ENCODE assay signal across 8 mouse cellular contexts in the genomic region with DNA sequence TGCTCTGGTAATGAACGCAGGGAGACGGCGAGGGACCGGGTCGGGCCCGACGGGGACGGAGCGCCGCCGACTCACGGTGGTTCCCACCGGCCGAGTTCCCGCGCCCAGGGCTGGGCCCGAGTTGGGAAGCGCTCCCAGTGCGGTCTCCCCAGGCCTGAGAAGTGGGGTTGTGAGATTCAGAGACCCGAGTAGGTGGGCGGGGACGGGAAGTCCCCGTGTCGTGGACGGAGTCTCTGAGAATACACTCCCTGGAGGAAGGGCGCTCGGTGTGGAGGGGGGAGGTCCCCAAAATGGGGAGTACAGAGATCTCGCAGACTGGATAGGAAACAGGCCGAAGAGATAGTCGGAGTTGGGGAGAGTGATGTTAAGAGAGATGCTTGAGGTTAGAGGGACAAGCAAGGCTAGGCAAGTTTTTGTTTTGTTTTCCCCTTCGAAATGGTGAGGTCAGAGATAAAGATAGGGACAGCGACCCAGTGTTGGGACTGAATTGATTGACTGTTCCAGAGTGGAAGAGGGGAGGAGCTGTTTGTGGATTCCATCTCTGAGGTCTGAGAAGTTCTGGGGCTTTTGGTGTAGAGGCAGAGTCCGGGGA. TPM values are rescaled to one million over a fixed set of nuclear protein-coding genes. Genes with fewer than 3 reads are reported as not detected.
DNase-seq lines count a peak whose midpoint lies in the region; ATAC-seq and TF ChIP-seq lines count a peak whose summit lies in the region.

No protein-coding gene starts in this region.

- no peaks in the 10 kb centered on the region for H3K36me3 ChIP-seq in testis, adult 2 months (ENCODE audit: control insufficient read depth, insufficient read depth, low read length)
- H3K36me3 ChIP-seq in hindbrain, embryonic 11.5 days (ENCODE audit: control insufficient read depth, insufficient read depth, low read length): no peaks in the 10 kb centered on the region
- no peaks in the 10 kb centered on the region for H3K36me3 ChIP-seq in lung, postnatal 0 days (ENCODE audit: insufficient read depth, low read length)
- H3K36me3 ChIP-seq in stomach, embryonic 16.5 days (ENCODE audit: control insufficient read depth, insufficient read depth, low read length): 0 out of 2 replicates have a peak, but pooled peaks cover 4% of the 10 kb centered on the region

- peak overlapping the region; percentile 91 for H3K27ac ChIP-seq in testis, adult 2 months (ENCODE audit: control insufficient read depth, insufficient read depth, low read depth, low read length)
- peak overlapping the region; percentile 87 for H3K27ac ChIP-seq in hindbrain, embryonic 11.5 days (ENCODE audit: low read depth, low read length)
- peak overlapping the region; percentile 95 for H3K27ac ChIP-seq in lung, postnatal 0 days (ENCODE audit: low read length)
- H3K27ac ChIP-seq in stomach, embryonic 16.5 days (ENCODE audit: low read length): peak overlapping the region; percentile 93

- no peak for TF ChIP-seq CTCF in testis, adult 2 months (IDR thresholded peaks at IDR 0.05; ENCODE audit: control insufficient read depth, insufficient read depth, insufficient replicate concordance, low read depth, low read length)
- no peak for TF ChIP-seq CTCF in lung, postnatal 0 days (IDR thresholded peaks at IDR 0.05)

- peaks cover 4% of the 10 kb centered on the region; the same call in 1 of the 2 replicates for H3K4me1 ChIP-seq in testis, adult 2 months (ENCODE audit: control insufficient read depth, insufficient read depth, low read length)
- no peaks in the 10 kb centered on the region for H3K4me1 ChIP-seq in hindbrain, embryonic 11.5 days (replicated peaks; ENCODE audit: control insufficient read depth, insufficient read depth, low read length)
- H3K4me1 ChIP-seq in lung, postnatal 0 days (ENCODE audit: insufficient read depth, low read depth, low read length): no peaks in the 10 kb centered on the region
- H3K4me1 ChIP-seq in stomach, embryonic 16.5 days (ENCODE audit: control insufficient read depth, insufficient read depth, low read length): peaks cover 7% of the 10 kb centered on the region; the same call in 1 of the 2 replicates

- under 1% methylated on average over 33 of the region's 33 CpGs for WGBS in hindbrain, embryonic 11.5 days
- under 1% methylated on average over 33 of the region's 33 CpGs for WGBS in lung, postnatal 0 days
- WGBS in stomach, embryonic 16.5 days: under 1% methylated on average over 33 of the region's 33 CpGs

- TF ChIP-seq EP300 in lung, postnatal 0 days (IDR thresholded peaks at IDR 0.05): no peak

- H3K9ac ChIP-seq in hindbrain, embryonic 11.5 days (ENCODE audit: low read depth, low read length): peak overlapping the region; percentile 97
- peak overlapping the region; percentile 96 for H3K9ac ChIP-seq in lung, postnatal 0 days (replicated peaks; ENCODE audit: low read depth)
- H3K9ac ChIP-seq in stomach, embryonic 16.5 days (ENCODE audit: low read length): peak overlapping the region; percentile 99

- H3K4me2 ChIP-seq in hindbrain, embryonic 11.5 days (replicated peaks; ENCODE audit: low read depth, low read length): peak overlapping the region; percentile 58
- H3K4me2 ChIP-seq in lung, postnatal 0 days (replicated peaks; ENCODE audit: low read depth, low read length): peak overlapping the region; percentile 75
- peak overlapping the region; percentile 80 for H3K4me2 ChIP-seq in stomach, embryonic 16.5 days (ENCODE audit: low read depth, low read length)

- no peaks in the 10 kb centered on the region for H3K27me3 ChIP-seq in testis, adult 2 months (ENCODE audit: control insufficient read depth, insufficient read depth, low read length)
- H3K27me3 ChIP-seq in hindbrain, embryonic 11.5 days (ENCODE audit: control insufficient read depth, insufficient read depth, low read length): no peaks in the 10 kb centered on the region
- no peaks in the 10 kb centered on the region for H3K27me3 ChIP-seq in lung, postnatal 0 days (replicated peaks; ENCODE audit: insufficient read depth, low read length)
- H3K27me3 ChIP-seq in stomach, embryonic 16.5 days (ENCODE audit: control insufficient read depth, insufficient read depth, low read length): no peaks in the 10 kb centered on the region

- H3K9me3 ChIP-seq in hindbrain, embryonic 11.5 days (ENCODE audit: control insufficient read depth, low read length): no peaks in the 10 kb centered on the region
- H3K9me3 ChIP-seq in lung, postnatal 0 days (ENCODE audit: low read length): no peaks in the 10 kb centered on the region
- H3K9me3 ChIP-seq in stomach, embryonic 16.5 days (replicated peaks; ENCODE audit: control insufficient read depth, low read length): no peaks in the 10 kb centered on the region

- no peak for DNase-seq in testis, postnatal 10 days (ENCODE audit: low spot score)
- DNase-seq in c-Kit-positive CD71-positive TER-119-positive erythroid progenitor cells, embryonic 14.5 days (ENCODE audit: low spot score): peak; percentile 31
- no peak for DNase-seq in hindbrain, embryonic 11.5 days (ENCODE audit: low spot score)
- DNase-seq in lung, postnatal 0 days (ENCODE audit: low spot score): peak; percentile 72
- DNase-seq in urinary bladder, postnatal 14 days (ENCODE audit: low spot score): no peak
- DNase-seq in right cerebral cortex, postnatal 25 days: no peak

- TF ChIP-seq POLR2A in testis, adult 2 months (IDR thresholded peaks at IDR 0.05; ENCODE audit: control insufficient read depth, low read depth, low read length): no peak

- ATAC-seq in hindbrain, embryonic 11.5 days (ENCODE audit: low FRiP score): peak; percentile 85
- ATAC-seq in lung, postnatal 0 days: peak; percentile 72
- peak; percentile 72; the same call in 1 of the 2 replicates for ATAC-seq in stomach, embryonic 16.5 days (ENCODE audit: insufficient read depth, low FRiP score)

- H3K4me3 ChIP-seq in testis, adult 2 months (ENCODE audit: control insufficient read depth, low read depth, low read length): peak overlapping the region; percentile 91
- peak overlapping the region; percentile 98 for H3K4me3 ChIP-seq in hindbrain, embryonic 11.5 days (ENCODE audit: low read depth, low read length)
- peak overlapping the region; percentile 98 for H3K4me3 ChIP-seq in lung, postnatal 0 days (ENCODE audit: low read depth, low read length)
- H3K4me3 ChIP-seq in stomach, embryonic 16.5 days (replicated peaks; ENCODE audit: low read length): peak overlapping the region; percentile 98

RNA-seq across cellular contexts. Expression of a gene that starts 0.5 kb away (rescaled TPM):
- 66.5 and 70.2 TPM in 2 replicates for polyA plus RNA-seq in testis, adult 2 months (2012; rRNA removed)
- 171 and 175 TPM in 2 replicates for polyA plus RNA-seq in hindbrain, embryonic 11.5 days (2014; fragmentation: Nextera tagmentation; extraction: Ambion mirVana)
- 151 and 155 TPM in 2 replicates for polyA plus RNA-seq in lung, postnatal 0 days (2015; fragmentation: Nextera tagmentation; extraction: Ambion mirVana)
- polyA plus RNA-seq in stomach, embryonic 16.5 days (2015; fragmentation: Nextera tagmentation; extraction: Ambion mirVana): 187 and 200 TPM in 2 replicates

RNA-seq across cellular contexts. Expression of a gene that starts 36.0 kb away (rescaled TPM):
- polyA plus RNA-seq in testis, adult 2 months (2012; rRNA removed): 13.5 and 16.7 TPM in 2 replicates
- 205 and 221 TPM in 2 replicates for polyA plus RNA-seq in hindbrain, embryonic 11.5 days (2014; fragmentation: Nextera tagmentation; extraction: Ambion mirVana)
- polyA plus RNA-seq in lung, postnatal 0 days (2015; fragmentation: Nextera tagmentation; extraction: Ambion mirVana): 127 and 140 TPM in 2 replicates
- polyA plus RNA-seq in stomach, embryonic 16.5 days (2015; fragmentation: Nextera tagmentation; extraction: Ambion mirVana): 280 and 325 TPM in 2 replicates

Comparison
In these comparisons a context has a peak if more than half of its experiments do, and no peak if none do; other contexts are left out.
1. DNase-seq: peak in c-Kit-positive CD71-positive TER-119-positive erythroid progenitor cells, embryonic 14.5 days (single experiment) and lung, postnatal 0 days (single experiment); none in testis, postnatal 10 days (single experiment), hindbrain, embryonic 11.5 days (single experiment), urinary bladder, postnatal 14 days (single experiment) and right cerebral cortex, postnatal 25 days (single experiment).
2. Peak in every context shown above with its lines, with median percentiles within 50 percentile points of each other: H3K27ac ChIP-seq, H3K4me3 ChIP-seq, ATAC-seq, H3K4me2 ChIP-seq and H3K9ac ChIP-seq.